Mouse (Mus musculus): ENCODE data around the gene Mcf2l. TPM values are rescaled to one million over a fixed set of nuclear protein-coding genes. Genes with fewer than 3 reads are reported as not detected.

Gene Mcf2l
- total RNA-seq, 4 experiments from 2014 or later, result 191 to 291 (median 234) TPM

DNA sequence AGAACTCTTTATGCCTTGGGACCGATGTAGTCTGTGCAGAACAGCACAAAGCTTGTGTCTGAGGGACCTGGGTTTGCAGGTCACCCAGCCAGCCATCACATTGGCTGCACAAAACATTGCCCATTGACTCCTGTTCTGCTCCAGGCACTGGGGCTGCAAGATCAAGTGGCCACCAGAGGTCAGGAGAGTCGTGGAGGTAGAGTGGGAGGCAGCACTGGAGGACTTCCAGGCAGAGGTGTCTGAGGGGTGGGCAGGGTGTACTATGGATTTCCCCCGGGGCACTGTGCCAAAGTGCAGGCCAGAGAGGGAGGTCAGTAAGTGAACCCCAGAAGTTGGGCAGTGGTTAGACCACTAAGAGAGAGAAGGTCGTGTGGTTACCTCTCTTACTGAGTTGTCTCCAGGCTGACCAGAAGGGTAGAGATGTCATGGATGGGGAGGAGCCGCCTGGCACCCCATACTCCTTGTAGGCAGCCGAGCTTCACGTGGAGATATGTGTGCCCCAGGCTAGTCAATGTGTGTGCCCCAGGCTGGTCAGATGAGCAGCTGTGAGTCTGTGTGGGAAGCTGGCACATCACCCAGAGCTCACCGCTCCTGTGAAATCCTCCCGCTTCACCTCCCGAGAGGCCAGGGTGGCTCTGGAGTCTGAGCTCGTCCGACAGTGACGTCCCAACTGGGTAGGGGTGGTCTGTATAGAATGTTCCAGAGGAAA is 115.3 kb downstream of the Mcf2l start:
- no peak for DNase-seq (ENCODE audit: low spot score in 2 of 2)

- DNase-seq (ENCODE audit: low spot score in 2 of 2), result no peak
Measured at GRCm38 (mm10) chr8:12991411-12991810, 117.8 kb downstream of the Mcf2l start.

- no peak for DNase-seq (ENCODE audit: low spot score in 2 of 2)
Measured at GRCm38 (mm10) chr8:12994468-12994867, 120.9 kb downstream of the Mcf2l start.

DNA sequence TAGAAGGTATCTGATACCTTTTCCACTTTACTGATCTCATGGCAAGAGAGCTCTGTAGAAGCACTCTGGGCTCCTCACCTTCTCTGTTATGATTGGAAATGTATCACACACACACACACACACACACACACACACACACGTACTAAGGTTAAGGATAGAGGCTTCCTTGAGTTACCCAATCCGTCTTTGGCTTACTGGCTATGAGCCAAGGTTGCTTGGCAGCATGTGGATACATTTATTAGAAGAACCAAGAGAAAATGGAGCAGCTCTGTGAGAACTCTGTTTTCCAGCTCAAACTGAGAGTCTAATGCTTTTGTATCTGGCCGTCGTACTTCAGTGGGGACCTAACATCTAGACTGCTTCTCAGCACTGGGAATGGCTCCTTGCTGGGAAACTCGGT is 121.9 kb downstream of the Mcf2l start:
- peak in 1 of 2 experiments; percentile 34 for DNase-seq (ENCODE audit: low spot score in 2 of 2)

GRCm38 (mm10) chr8:12996831-12997275 is 123.2 kb downstream of the Mcf2l start:
- DNase-seq (ENCODE audit: low spot score in 2 of 2), result no peak

DNA sequence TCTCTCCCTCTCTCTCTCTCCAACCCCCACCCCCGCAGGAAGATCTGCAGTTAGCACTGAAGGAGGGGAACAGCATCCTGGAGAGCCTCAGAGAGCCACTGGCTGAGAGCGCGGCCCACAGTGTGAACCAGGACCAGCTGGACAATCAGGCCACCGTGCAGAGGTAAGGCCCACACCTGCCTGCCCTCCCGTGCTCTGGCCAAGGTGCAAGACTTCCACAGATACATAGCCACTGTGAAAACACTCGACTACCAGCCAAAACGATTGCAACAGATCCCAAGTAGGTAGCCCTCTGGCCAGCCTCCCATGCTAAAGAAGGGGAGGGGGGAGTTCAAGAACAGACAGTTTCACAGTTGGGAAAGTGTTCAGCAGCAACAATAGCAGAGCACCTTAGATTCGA is 124.7 kb downstream of the Mcf2l start:
- DNase-seq (ENCODE audit: low spot score in 2 of 2), result no peak

DNA sequence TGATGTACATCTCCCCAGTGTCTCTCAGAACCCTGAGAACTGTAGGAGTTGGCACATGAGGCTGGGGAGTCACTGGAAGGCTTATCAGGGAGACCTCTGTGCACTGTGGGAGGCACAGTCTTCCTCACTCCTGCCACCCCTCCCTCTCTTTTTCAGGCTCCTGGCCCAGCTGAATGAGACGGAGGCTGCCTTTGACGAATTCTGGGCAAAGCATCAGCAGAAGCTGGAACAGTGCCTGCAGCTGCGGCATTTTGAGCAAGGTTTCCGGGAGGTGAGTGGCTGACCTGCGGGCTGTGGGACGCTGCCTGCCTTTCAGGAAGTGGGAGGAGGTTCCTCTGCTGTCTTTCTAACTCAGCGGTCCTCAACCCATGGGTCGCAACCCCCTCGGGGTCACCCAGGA is 126.2 kb downstream of the Mcf2l start:
- no peak for DNase-seq (ENCODE audit: low spot score in 2 of 2)

- DNase-seq (ENCODE audit: low spot score in 2 of 2), result no peak
Measured at GRCm38 (mm10) chr8:13007458-13007857, 133.9 kb downstream of the Mcf2l start.

DNA sequence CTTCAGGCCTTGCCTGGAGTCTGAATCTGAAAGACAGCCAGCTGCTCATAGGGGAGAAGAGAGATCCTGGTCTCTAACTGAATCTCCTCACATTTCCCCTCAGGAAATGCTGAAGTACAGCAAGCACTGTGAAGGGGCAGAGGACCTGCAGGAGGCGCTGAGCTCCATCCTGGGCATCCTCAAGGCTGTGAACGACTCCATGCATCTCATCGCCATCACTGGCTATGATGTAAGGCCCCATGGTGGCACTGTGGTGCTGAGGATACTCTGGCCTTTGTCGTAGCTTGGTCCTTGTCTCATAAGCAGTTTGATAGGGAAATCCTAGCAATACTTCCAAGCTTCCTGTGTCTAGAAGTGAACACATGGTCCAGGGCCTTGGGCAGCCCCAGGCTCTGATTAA is 136.7 kb downstream of the Mcf2l start:
- DNase-seq (ENCODE audit: low spot score in 2 of 2), result no peak

GRCm38 (mm10) chr8:13019560-13019959 is 146.0 kb downstream of the Mcf2l start:
- DNase-seq (ENCODE audit: low spot score in 2 of 2), result no peak

GRCm38 (mm10) chr8:13021830-13022229 is 148.2 kb downstream of the Mcf2l start:
- peak; percentile 38 to 41 for DNase-seq (ENCODE audit: low spot score in 2 of 2)

DNA sequence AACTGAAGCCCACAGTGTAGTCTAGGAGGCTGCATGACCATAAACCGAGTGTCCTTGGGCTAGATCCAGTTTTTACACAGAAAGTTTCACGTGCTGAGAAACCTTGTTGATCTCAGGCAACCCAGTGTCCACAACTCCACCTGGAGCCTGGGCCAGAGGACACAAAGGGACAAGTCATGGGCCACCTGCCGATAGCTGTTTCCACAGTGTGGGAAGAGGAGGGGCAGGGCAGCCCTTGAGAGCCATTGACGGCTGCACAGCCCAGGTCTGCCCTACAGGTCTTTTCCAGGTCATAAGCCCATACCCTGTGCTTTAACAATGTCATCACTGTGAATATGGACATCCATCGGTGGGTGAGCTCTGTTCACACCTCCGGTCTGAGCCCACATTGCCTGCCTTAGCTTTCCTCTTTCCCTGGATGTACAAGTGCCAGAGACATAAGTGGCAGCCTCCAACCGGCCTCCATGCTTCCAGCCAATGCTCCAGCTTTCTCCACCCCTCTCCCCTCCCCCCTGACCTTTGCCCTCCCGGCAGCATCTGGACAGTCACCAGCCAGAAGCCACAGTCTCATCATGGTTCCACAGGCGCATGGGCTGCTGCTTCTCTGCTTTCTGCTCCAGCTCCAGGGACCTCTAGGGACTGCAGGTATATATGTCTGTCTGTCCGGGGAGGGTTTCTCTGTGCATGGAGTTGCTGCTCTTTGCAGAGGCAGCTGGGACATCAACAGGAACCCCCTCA is 152.1 kb downstream of the Mcf2l start, which contains the start of gene F7:
Gene F7, plus strand, starts transcription at position 548 of the 738 bp plus-strand sequence.
- DNase-seq (ENCODE audit: low spot score in 2 of 2), result no peak

DNA sequence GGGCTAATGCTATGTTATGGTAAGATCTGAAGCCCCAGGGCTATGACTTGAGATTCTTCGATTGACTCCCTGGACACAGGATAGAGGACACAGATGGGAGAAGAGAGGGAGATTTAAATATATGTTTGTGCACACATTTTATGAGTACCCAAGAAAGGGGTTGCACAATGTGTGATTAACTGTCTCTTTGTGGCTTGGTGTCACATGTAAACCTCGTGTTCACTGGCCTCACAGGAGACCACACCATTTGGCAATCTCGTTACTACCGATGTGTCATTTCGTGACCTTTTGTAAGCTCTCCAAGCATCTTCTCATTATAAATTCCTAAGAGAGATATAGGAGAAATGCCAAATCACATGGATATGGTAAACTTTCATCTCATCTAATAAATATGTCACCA is 154.0 kb downstream of the Mcf2l start:
- DNase-seq (ENCODE audit: low spot score in 2 of 2), result no peak

GRCm38 (mm10) chr8:13028482-13028881 is 154.9 kb downstream of the Mcf2l start:
- peak; percentile 70 for DNase-seq (ENCODE audit: low spot score in 2 of 2)

GRCm38 (mm10) chr8:13036346-13036812 is 162.8 kb downstream of the Mcf2l start:
- DNase-seq (ENCODE audit: low spot score in 2 of 2), result peak; percentile 46 to 56

- no peak for DNase-seq (ENCODE audit: low spot score in 2 of 2)
Measured at GRCm38 (mm10) chr8:13037015-13037414, 163.4 kb downstream of the Mcf2l start, which contains the start of gene F10. Gene F10, plus strand, starts transcription at chr8:13037308.

DNA sequence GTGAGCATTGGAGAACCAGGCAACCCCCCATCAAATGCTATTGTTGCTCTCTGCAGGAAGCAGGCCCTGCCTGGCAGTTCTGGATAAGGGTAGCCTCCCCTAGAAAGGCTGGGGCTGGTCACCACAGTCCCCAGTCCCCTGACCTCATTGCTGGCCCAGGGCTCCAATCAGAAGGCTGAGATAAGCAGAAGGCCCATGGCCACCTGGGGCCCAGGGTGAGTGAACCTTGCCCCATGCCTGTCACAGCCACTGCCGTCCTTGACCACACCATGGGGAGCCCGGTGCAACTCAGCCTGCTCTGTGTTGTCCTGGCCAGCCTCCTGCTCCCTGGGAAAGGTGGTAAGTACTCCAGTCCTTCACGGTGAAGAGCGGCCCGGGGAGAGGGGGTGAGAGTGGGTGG is 164.0 kb downstream of the Mcf2l start:
- DNase-seq (ENCODE audit: low spot score in 2 of 2), result no peak

DNA sequence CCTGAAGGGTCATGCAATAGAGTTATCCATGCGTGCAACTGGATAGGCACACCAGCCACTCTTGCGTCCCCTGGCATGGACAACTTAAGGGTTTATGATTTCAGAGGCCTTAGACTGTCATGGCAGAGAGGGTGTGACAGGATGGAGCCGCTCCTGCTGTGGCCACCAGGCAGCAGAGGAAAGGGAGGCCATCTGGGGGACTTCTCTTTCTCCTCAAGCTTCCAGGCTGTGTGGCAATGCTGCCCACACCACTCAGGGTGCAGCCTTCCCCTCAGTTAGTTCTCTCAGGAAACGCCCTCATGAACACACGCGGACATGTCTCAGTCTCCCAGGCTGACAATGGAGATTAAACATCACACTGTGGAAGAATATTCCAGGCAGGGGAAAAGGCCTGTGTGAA is 165.4 kb downstream of the Mcf2l start:
- DNase-seq (ENCODE audit: low spot score in 2 of 2), result no peak

- no peak for DNase-seq (ENCODE audit: low spot score in 2 of 2)
Measured at GRCm38 (mm10) chr8:13041459-13041858, 167.9 kb downstream of the Mcf2l start.

- DNase-seq (ENCODE audit: low spot score in 2 of 2), result no peak
Measured at GRCm38 (mm10) chr8:13047652-13048051, 174.0 kb downstream of the Mcf2l start.

DNA sequence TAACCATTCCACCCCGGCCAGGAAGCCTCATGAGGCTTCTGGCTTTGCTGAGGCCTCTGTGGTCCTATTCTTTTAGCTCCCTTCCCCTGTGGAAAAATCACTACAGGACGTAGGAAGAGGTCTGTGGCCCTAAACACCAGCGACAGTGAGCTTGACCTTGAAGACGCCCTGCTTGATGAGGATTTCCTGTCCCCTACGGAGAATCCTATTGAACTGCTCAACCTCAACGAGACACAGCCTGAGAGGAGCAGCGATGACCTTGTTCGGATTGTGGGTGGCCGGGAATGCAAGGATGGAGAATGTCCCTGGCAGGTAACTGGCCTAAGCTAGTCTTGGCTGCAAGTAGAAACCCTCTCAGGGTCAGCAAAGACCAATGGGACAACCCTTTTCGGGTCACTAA is 176.9 kb downstream of the Mcf2l start:
- DNase-seq (ENCODE audit: low spot score in 2 of 2), result no peak

GRCm38 (mm10) chr8:13057351-13057750 is 183.7 kb downstream of the Mcf2l start:
- DNase-seq (ENCODE audit: low spot score in 2 of 2), result no peak

Measured in layer of hippocampus, adult 8-10 months (tissue).